Mouse (Mus musculus) spleen, adult 12 weeks (tissue): ENCODE data around the gene Ddx1.

Source experiments
- DNase-seq: peaks from one replicate; pipeline ENCODE4 v3.0.0; 2022; ENCODE audit warnings: low spot score

Gene Ddx1

DNA sequence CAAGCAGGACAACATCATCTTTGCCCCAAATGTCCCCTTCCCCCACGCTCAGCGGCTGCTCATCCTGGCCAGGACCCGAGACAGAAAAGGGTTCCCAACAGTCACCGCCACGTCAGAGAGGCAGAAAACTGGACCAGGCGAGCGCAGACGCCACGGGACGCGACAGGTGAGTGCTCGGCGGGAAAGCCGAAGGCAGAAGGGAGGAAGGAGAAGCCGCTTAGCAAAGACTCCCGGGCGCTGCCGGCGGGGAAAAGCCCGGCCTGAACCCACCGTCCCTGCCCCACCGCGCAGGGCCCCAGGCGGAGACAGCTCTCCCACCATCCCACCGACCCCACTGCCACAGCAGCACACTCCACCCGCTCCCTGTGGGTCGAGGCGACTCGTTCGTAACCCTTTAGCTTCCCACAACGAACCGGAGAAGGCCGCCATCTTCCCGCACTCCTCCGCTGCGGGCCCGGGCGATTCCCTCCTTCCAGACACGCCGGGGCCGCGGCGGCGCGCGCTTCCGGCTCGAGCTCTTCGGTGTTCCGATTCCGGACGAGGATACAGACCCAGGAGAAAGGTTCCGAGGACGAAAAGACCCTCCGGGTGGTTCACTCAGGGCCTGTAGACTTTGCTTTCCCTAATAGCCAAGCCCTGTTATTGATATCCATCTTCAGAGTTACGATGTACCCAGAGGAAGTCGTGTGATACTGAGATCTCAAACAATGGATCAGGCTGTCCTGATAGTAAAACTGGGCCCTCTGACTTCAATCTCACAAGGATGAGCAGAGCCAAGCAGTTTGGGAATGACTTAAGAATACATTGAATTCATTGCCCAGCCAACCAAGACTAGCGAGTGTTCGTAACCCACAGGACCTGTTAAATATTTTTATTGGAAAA is at the start of gene Ddx1:
Ddx1 (minus strand) TSS at position 523 of the 882 bp plus-strand sequence.
- DNase-seq, result peak; percentile 63

DNA sequence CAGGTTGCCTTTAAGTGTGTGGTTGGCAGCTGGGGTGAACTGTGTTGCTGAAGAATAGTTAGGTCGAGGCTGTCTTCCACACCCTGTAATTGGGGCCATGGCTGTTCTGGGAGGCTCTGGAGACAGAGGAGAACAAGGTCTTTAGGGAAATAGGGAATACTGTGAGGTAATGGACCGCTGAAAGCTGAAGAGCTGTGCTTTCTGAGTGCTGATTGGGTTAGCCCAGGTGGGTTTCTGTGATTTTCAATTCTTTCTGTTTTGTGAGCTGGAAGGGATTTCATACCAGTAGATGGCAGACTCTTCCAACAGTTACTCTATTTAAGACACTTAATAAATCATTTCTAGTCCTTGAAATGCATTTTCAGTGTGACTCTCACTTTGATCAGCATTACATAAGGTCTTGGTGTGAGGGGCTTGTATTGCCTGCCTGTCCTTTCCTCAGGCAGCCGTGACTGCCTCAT is 44.4 kb upstream of the Ddx1 start:
- DNase-seq, result no peak

DNA sequence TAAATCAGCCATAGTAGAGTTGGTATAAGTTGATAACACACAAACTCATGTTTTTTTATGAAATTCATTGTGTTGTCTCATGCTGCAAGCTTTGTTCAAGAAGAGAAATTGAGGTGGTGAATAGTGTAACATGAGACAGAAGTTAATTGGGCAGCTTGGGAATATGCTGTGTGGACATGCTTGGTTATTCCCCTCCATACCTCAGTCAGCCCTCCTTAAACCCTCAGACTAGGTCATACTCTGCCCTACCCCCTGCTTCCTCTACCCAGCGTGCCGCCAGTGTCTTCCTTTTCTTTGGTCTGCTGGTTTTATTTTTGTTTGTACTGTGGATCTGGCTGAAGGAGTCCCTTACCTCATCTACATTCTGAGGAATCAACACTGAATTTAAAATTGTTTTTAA is 42.4 kb upstream of the Ddx1 start:
- no peak for DNase-seq

DNA sequence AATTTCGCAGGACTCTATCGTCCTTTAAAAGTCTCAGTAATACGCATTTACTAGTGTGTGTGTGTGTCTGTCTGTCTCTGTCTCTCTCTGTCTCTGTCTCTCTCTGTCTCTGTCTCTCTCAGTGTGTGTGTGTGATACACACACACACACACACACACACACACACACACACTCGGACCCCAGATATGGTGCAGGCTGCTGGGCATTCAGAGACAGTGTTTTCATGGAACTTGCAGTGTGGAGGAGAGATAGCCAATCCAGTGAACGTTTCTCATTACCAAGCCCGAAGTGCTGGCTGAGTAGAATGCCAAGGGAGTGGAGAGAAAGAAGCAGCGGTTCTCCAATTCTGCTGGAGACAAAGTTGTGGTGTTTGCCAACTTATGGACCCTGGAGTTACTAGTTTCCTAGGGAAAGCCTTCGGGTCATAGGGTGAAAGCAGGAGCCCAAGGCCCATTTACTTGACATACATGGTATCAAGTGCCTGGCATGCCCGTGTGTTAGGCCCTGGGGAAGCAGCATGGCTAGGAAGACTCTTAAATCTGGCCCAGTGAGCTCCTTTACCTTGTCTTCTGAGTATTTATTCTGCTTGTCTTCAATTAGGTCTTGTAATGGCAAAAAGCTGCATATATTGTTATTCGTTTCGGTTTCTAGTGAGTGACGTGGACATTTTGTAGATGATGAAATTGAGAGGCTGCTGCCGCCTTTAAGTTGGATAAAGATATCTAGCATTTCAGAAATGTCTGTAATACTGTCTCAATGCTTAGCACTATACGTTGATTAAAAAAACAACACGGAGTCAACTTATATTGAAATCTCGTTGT is 20.8 kb upstream of the Ddx1 start:
- DNase-seq, result no peak

DNA sequence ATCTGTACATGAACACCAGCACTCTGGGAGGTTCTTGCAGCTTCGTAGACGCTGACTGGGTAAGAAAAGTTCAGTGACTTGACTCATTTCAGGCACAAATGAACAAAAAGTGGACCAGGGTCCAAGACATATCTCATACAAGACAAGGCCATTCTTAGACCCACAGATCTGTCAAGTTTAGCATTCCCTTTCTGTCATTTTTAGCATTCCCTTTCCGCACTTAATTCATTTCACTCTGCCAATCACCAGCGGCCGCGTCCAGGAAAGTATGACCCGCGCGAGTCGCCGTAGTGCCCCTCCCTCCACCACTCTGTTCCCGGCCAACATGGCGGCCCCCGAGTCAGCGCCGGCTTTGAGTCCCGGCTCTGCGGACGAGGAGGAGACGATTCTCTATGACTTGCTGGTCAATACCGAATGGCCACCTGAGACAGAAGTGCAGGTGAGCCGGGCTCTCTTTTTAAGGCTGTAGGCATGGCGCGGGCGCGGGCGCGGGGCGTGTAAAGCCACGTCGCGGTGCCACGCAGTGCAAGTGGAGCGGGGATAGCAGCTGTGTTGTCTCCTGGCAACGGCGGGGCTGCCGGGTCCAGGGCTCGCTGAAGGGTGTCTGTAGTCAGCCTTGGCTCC is 19.9 kb upstream of the Ddx1 start, which contains the start of gene Nbas:
Nbas (plus strand) TSS at position 308 of the 624 bp plus-strand sequence.
- DNase-seq, result peak; percentile 64

DNA sequence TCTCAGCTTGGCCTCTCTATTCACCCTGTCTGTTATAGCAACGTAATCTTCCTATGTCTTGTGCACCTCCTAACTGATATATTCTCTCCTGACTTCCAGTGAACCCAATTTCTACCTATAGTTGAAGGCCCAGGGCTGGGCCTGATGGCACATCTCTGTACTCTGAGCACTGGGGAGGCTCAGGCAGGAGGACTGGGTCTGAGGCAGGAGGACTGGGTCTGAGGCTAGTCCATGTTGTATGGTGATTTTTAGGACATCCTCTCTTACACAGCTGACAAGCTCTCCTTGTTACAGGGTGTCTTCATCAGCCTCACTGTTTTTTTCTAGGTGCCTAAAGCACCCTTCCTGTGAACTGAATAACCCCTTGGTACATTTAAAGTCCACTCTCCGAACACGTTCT is 19.4 kb upstream of the Ddx1 start:
- DNase-seq, result no peak

DNA sequence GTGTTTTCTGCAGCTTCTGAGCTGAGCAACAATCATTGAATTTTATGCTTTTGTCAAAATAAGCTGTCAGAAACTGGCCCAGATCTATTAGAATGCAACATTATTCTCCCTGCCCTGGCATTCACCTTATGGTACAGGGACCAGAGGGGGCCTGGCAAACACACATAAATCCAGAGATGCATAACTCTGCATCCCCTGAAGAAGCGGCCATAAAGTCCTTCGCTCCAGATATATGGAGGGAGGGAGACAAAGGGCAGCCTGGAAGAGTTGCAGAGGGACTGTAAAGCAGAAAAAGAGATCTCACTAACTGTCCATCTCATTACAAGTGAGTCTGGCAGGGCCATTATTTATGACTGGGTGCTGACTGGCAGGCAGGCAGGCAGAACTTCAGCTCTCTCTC is 6.7 kb upstream of the Ddx1 start:
- no peak for DNase-seq

DNA sequence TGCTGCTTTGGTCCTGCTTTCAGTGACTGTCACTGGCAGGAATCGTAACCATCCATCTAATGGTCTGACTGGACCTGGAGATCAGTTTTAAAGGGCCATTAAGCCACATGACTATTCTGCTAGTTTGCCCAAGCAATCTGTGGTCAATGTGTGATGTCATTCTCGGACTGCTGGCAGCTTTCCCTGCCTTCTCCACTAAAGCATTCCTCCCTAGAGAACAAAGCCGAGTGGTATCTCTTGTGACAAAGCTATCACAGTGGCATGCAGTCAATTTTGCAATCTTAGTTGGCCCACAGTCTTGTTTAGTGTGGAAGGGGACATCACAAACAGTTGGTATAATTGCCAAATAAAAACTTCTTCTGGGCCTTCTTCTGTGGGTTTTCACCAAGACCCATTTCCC is 6.1 kb upstream of the Ddx1 start:
- no peak for DNase-seq

DNA sequence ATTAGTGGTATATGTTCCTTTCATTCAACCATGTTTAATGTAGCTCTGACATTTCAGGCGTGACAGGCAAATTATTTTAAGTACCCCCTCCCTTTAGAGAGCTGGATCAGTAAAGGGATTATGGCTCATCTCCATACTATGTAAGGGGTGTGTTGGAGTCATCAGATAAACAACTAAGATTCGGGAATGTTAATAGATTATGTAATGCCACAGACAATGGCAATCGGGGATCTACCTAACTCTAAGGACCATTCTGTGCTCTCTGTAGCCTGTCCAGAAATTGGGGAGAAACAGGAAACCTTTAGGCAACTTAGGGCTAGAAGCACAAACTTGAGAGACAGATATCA is 533 bp upstream of the Ddx1 start:
- no peak for DNase-seq

DNA sequence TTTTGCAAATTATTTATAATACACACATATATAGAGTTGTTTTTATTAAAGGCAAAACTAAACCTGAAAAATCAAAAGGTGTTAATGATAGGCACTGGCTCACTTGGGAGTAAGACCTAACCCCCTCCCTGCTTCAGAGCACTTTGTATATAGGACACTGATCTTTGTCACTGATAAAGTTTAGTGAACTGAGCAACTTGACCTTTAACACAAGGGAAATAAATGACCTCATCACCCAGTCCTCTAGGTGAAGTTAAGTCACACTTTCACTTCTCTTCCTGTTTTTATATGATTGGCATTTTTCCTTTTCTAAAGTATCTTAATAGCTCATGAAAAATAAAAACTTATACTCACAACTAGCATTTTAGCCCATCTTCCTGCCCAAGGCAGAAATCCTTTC is 6.6 kb downstream of the Ddx1 start:
- no peak for DNase-seq

DNA sequence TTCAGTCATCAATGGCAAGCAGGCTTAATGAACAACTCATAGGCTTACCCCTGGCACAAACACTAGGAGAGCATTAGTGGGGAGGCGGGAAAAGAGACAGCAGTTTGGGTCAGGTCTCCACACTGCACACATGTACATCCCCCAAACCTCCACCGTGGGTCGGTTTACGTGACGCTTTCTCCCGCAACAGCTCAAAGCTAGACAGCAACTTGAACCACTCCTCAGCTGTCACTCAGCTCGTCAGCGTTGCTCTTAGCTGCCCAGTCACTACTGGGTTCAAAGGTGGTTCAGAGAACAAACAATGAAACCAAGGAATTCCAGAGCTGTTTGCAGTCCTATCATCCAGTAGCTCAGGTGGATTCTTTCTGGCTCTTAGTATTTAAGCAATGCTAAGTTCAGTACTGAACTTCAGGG is 30.9 kb downstream of the Ddx1 start:
- no peak for DNase-seq

DNA sequence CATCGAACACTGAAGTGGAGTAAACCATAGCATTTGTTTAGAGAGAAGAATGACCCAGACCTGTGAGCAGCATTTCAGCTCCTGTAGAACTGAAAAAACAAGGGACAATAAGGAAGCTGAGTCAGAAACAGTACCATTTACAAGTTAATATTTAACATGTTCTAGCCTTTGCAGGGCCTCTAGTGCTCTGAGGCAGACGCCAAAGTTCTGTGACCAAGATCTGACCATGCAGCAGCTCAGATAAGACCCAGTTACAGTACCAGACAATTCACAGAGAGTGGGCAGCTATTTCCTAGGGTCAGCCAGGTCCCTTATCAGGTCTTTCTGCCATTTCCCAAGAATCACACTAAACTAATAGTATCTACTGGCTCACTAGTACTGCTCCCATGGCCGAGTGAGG is 31.4 kb downstream of the Ddx1 start:
- no peak for DNase-seq

DNA sequence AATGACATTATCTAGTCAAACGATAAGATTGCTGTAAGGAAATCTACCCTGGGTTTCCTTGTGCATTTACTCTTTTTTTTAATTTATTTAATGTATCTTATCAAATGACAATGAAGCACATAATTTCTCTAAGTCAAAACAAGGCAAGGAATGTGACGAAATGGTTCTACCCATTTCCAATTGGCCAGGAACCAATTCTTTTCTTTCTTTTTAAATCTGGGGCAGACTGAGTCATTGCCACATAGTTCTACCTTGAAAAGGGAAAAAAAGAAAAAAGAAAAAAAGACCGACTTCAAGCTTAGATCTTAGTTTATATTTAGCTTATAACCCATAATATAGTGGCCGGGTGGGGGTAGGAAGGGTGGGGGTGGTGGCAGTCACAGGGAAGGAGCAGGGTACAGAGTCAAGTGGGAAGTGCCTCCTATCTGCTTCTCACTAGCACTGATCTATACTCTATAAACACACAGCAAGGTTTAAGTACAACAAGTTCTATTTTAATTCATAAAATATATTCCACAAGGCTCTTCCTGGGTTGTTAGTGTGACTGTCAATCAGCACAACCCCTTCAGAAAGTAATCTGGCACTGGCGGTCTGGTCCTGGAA is 32.4 kb downstream of the Ddx1 start:
- no peak for DNase-seq

DNA sequence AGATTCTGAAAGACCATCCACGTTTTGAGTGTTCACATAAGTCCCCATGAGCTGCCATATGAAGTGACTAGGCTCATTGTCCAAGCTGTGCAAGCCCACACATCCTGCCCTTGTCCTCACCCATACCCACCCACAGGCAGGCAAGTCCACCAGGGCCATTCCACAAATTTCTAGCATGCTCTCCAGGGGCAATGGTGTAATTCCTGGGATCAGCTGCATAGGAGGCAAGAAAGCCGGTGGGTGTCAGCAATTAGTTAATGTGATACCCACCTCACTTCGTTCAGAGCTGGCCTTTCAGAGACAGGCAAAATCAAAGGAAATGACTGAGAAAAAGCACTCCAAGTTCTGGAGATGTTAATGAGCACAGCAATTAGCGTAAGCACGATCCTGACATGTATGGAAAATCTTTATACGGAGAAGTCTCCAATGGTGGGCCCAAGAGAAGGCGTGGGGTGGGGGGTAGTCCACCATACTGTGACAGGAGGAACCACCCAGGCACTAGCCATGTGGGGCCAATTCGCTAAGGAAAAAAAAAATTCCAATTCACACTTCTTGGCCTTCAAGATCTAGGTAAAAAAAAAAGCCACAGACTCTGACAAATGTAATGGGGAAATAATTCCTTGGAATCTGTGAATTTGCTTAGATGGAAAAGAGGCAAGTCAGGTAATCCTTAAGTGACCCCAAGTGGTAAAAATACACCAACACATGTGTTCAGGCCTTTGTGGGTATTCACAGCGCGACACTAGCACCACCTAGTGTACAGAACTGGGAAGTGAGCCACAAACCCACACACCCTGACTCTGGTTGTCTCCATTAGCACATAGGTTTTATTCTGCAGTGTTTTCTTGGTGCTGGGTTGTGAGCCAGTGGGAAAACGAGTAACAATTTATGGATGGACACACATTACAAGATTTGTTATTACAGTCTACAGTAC is 34.4 kb downstream of the Ddx1 start:
- peak; percentile 39 for DNase-seq

DNA sequence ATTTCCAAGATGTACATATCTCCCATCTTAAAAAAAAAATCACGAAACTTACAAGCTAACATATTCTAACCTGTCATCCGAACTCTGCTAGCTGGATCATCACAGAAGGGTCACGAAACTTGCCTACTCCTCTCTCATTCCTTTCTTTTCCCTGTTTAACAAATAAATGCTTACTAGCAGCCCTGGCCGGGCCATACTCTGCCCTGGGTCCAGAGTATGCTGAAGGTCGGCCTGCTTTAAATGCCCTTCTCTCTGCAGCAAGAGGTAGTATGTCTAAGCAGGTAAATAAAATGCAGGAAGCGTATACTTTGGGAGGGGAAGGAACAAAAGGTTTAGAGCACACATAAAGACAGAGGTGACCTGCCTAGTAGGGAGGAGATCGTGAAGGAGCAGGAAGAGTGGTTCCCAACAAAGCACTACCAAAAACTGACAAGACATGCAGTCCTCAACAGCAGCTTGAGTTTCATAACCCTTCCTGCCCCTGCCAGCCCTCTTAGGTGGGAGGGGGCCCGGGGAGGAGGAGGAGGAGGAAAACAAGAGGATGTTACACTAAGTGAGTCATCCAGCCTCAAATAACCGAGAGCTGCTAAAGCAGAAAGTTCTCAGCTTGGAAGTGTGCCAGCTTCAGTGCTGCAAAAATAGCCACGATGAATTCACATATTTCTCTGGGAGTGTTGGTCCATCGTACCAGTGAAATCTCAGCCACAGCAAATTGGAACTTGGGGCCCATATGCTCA is 37.1 kb downstream of the Ddx1 start:
- no peak for DNase-seq

DNA sequence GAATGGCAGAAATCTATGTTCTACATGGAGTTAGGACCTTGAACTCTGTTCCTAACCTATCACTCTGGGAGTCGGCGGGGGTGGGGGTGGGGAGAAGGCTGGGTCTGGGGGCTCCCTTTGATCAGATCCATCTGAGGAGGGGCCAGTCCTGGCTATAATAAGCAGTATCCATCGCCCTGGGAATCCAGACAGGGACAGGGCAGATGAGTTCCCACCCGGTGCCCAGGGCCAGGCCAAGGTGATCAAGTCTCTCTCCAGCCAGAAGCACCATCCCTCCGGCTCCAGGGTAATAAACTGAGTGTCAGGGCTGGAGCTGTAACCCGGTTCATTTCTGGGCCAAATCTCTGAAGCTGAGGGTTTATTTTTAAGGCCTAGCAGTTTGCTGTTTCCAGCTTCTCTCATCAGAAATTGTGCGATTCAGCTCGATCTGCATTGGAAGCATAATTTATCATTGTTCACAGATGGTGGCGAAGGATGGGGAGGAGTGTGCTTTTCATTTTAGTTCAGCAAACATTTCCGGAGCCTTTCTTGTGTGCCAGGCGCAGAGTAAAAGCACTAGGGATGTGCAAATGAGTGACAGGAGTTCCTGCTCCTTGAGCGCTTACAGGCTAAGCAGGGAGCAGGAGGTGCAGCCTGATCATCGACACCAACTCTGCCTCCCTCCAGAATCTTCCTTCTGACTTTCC is 39.2 kb downstream of the Ddx1 start:
- DNase-seq, result no peak

DNA sequence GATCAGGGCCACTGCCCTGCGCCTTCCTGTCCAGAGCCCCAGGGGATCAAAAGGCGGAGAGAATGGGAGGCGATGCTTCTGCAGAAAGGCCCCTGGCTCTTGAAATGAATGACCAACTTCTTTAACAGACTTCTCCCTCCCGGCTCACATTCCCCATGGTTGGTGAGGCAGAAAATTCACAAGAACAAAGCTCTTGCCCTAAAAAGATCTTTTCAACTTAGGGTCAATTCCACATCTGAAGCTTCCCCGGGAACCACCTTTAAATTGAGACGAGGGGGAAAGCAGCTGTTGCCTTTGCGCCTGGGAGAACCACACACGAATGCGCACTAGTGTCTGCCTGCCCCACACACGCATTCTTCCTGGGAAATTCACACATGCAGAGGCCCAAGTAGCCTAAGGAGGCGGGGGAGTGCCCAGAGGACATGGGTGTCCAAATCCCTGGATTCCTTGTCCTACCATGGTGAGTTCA is 40.0 kb downstream of the Ddx1 start:
- DNase-seq, result no peak

DNA sequence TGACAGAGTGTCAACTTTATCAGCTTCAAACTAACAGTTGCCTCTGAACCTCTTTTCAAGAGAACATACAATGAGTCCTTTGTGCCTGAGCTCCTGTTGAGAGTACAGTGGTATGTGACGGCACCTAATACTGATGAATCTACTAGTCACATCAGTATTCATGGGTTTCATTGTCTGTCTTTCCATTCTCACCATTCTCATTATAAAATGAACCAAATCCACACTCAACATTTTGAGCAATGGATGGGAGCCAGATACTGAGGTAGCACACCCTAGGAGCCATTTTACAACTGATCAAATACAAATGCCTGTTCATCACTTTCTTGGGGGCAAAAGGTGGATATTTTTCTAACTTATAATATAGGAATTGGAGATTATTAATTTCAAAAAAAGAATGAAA is 40.5 kb downstream of the Ddx1 start:
- no peak for DNase-seq

DNA sequence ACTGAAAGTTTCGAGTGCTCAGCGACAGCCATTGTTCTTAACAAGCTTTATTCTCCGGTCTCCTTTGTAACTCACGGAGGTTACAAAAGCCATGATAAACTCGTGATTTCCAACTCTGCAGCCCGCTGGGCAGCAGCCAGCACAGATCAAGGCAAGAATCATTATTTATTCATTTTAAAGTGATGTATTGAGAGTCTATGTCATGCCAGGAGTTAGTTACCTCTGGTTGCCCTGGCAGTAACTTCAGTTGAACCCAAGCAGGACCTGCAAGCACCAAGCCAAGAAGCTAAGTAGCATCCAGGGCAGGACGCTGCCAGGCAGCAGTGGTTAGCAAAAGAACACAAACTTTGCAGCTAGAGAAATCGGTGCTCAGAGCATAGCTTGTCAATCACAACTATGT is 41.9 kb downstream of the Ddx1 start:
- no peak for DNase-seq

DNA sequence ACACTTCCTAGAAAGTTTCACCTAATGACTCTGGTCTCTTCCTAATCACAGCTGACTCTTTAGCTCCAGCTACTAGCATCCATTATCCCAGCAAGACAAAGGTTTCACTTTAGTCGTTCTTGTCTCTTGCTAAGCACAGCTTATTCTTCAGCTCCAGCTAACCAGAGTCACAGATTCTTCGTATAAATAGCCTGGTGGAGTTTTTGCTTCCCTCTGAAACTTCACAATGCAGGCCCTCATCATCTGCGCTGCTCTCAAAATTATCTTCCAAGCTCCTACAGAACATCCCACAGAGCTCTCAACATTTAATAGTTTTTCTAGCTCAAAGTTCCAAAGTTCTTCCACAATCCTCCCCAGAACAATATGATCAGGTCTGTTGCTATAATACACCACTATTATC is 43.3 kb downstream of the Ddx1 start:
- no peak for DNase-seq
